Mouse (Mus musculus): Measurements from ENCODE around the gene Mrgprh.

GRCm38 (mm10) chr17:12905810-12906209 is 30.0 kb downstream of the Mrgprh start:
- TF ChIP-seq CTCF (IDR thresholded peaks at IDR 0.05; ENCODE audit: insufficient read depth, low read depth, low read length) (no peak), POLR2A (IDR thresholded peaks at IDR 0.05; ENCODE audit: insufficient read depth, low read depth, low read length) (no peak)
